Mouse (Mus musculus) embryo, embryonic 11.5 days (tissue): ENCODE data around the gene AB124611.
A peak's percentile ranks its signal among the peaks of the same experiment; 100 is the strongest.
"Not testable (repeated sequence)": the region's sequence is repeated elsewhere in the genome, so short reads cannot be mapped to it uniquely, and the experiment has no call there.

Experiments used
- DNase-seq: peaks from one replicate; pipeline ENCODE4 v3.0.0-alpha.2; 2012; ENCODE audit warnings: low read depth, low spot score

AB124611 gene

DNA sequence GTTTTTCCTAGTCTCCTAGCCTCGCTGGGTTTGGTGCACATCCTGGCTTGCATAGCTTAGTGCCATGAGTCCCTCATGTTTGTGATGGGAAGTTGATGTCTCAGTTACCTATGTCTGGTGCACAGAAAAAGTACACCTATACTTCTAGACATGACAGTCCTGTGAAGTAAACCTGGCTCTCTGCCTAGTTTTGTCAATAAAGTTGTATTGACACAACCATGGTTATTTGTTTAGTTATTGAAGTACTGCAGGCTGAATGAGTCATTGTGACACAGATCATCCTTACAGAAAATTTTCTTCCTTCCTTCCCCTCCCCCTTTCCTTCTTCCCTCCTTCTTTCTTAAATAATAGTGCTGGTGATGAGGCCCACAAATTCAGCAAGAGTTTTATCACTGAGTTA, 38.4 kb downstream of the AB124611 start:
- no peak for DNase-seq

DNA sequence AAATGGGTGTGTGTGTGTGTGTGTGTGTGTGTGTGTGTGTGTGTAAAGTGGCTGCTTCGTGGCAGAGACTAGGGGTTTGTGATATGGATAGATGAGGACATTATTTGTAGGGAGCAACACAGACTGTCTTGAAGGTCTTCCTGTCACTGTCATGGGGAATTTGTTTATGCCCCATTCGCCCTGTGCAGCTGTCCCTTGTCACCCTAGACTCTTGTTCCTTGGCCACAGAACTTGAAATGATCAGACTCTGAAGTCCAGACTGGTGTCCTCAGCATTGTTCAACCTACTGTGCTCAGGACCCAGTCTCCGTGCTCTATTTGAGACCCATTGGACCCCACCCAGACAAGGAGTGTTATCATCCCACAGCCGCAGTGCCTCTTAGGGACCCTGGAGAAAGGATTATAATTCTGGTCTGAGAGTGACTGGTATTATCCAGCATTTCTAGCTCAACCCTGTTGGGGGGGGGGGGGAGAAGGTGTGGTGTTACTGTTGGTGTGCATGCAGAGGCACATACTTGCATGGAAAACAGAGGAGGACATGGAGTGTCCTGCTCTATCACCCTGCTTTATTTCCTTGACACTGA, 39.1 kb downstream of the AB124611 start:
- DNase-seq = no peak

DNA sequence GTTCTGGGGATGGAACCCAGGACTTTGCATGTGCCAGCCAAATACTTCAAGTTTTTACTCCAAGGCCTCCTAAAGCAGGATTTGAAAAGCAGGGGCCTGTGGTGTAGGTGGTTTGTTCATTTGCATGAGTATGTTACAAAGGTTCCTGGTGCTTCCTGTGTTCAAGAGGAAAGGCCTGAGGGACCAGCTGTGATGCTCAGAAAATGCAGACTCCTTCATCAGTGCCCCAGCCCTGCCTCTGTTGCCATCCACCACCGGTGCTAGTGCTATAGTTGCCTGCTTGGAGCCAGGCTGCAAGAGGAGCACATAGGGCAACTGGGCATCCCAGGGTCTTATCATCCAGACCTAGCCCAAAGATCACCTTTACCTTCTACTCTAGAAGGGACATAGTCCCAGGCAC, 40.6 kb downstream of the AB124611 start:
- no peak for DNase-seq

DNA sequence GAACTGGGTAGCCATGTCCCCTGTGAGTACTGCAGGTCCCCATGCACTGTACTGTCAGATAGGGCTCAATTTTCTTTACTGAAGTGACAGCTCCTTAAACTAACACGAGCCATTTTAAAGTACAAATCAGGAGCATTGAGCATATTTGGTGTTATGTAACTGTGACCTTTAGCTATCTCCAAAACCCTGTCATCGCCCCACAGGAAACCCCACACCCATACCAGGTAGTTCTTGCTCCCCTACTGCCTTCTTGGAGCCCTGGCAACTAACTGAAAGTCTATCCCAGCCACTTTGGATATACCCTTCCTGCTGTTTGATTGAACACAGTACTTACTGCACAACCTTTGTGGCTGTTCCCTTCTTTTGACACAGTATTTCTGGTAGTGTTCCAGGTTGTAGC, 41.1 kb downstream of the AB124611 start:
- no peak for DNase-seq

DNA sequence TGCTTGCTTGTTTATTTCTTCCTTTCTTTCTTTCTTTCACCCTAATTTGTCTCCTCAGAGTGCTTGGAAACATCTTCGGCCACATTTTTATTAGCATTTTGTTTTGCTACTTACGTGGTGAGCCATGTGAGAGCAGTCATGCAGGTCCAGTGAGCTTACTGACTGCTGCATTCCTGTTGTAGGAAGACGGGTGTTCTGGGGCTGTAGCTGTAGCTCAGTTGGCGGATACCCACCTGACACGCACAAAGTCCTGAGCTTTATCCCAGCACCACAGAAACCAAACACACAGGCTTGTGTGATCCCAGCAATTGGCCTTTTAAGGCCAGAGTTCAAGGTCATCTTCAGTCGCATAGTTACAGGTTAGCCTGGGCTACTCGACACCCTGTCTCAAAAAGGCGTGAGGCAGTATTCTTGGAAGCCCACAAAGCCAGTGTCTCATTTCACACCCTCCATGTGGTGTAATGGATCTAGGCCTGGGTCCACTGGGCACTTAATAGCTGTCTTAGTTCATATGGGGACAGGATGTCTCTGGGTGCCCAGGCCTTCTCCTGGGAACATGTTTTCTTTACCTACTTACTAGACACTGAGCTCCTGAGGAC, 42.8 kb downstream of the AB124611 start:
- no peak for DNase-seq

DNA sequence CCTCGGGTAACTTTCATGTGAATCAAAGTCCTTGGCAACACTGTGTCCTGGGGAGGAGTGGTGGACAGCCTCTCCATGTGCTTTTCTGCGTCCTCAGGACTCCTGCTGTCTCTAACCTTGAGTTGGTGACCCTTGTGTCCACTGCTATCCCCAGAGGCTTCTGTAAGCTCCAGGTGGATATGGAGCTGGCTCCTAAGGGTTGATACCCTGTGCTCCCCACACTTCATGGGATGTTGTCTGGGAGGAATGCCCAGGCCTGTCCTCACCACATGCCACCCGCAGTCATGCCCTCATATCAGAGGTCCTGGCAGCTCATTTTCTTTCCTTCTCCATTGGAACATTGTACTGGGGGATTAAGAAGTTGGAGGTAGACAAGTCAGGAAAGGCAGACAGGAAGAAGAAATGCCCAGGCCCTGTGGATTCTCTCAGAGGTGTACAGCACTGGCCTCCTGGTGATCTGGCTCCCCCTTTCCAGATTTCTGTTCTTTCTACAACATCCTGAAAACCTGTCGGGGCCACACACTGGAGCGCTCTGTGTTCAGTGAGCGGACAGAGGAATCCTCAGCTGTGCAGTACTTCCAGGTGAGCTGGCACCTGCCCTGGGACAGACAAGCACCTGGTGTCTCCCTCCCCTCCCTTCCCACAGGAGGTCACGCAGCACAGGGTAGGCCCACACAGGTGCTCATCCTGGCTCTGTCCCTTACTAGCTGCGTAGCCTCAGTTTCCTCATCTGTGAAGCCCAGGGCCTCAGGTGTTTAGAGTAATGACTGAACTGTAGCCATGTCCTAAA, 48.2 kb downstream of the AB124611 start:
- DNase-seq = no peak

DNA sequence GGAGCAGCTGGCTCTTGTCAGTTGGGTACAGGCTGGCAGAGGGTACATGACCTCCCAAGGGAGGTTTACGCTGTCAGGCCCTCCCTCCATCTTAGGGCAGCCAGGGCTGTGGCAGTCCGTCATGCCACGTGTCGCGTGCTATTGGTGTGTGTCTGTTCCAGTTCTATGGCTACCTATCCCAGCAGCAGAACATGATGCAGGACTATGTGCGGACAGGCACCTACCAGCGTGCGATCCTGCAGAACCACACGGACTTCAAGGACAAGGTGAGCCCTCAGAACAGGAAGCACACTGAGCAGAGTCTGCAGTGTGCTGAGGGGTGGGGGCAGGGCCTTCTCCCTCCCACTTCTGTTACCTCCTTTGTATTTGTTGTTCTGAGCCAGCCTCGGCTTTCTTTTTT, 49.3 kb downstream of the AB124611 start:
- no peak for DNase-seq

DNA sequence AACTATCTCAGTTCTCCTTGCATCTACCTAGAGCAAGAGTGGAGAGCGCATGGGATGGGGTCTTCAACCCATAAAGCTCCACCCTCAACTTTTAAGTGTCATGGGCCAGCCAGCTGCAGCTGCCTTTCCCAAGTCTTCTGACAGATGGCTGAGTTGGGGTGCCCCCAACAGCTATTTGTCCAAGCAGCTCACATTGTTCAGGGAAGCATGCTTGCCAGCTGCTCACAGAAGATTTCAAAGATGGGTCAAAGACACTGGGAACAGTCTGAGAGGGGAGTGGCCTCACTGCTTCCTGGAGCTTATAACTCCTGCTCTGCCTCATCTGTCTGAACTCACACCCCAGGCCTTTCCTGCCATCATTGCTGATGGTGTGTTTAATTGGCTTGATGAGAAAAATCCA, 50.3 kb downstream of the AB124611 start:
- no peak for DNase-seq

DNA sequence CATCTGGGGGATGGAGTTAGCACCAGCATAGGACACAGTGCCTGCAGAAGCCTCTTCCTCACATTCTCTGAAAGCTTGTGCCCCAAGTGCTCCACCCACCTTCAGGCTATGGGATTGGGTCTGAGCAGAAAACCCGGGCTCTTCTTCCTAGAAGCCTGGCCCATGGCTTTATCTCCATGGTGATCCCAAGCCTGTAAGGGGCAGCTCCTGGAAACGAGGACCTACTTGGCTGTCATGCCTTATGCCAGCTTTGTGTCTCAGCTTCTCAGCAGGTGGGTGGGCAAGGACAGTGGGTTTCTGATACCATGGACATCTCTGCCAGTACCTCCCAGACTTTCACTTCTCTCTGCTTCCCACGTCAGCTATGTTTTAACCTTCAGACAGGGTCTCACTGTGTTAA, 52.2 kb downstream of the AB124611 start:
- DNase-seq = no peak

DNA sequence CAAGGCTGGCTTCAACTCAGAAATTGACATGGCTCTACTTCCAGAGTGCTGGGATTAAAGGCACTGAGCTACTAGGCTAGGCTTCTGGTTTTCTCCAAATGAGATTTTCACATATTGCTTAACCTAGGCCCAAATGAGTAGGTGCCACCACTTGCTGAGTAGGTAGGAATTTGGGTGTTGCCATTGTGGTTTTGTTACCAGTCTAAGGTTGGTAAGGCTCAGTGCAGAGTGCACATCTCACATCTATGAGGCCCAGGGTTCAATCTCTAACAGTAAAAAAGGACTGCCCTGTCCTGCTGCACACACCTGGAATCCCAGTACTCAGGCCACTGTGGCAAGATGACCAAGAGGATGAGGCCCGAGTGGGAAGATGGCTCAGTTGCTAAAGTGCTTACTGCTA, 59.4 kb downstream of the AB124611 start:
- DNase-seq = no peak

DNA sequence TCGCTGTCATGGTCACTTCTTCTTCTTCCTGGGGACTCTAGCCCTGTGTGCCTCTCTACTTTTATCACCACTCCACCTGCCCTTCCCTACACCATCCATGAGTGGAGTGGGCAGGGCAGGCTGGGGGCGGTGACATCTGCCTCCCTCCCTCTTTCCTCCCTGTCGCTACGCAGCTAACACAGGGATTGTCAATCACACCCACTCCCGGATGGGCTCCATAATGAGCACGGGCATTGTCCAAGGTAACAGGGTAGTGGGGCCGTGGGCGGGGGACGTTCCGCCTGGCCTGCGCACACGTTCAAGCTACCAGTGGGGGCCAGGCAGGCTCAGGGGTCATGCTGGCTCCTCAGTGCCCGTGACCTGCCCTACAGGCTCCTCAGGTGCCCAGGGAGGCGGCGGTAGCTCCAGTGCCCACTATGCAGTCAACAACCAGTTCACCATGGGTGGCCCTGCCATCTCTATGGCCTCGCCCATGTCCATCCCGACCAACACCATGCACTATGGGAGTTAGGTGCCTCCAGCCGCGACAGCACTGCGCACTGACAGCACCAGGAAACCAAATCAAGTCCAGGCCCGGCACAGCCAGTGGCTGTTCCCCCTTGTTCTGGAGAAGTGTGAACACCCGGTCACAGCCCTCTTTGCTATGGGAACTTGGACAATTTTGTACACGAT, 61.8 kb downstream of the AB124611 start:
- DNase-seq = no peak

DNA sequence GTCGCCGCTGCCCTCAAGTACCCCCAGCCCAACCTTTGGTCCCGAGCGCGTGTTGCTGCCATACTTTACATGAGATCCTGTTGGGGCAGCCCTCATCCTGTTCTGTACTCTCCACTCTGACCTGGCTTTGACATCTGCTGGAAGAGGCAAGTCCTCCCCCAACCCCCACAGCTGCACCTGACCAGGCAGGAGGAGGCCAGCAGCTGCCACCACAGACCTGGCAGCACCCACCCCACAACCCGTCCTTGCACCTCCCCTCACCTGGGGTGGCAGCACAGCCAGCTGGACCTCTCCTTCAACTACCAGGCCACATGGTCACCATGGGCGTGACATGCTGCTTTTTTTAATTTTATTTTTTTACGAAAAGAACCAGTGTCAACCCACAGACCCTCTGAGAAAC, 62.4 kb downstream of the AB124611 start:
- DNase-seq = no peak

DNA sequence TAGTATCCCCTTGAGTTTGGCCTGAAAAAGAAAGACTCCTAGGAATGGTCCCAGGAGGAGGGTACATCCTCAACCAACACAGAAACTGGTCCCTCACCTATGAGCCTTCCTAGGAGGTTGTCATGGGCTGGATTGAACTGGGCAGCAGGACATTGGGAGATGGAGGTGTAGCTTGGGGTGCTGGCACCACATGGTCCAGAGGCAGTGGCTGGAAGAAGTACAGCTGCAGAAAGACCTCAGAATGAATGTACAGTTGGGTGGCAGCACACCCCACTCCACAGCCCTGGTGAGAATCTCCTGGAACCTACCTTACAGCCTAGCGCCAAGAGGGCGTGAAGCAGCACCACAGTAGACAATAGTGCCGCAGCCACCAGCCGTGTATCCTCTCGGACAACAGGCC, 63.6 kb downstream of the AB124611 start:
- DNase-seq = no peak

DNA sequence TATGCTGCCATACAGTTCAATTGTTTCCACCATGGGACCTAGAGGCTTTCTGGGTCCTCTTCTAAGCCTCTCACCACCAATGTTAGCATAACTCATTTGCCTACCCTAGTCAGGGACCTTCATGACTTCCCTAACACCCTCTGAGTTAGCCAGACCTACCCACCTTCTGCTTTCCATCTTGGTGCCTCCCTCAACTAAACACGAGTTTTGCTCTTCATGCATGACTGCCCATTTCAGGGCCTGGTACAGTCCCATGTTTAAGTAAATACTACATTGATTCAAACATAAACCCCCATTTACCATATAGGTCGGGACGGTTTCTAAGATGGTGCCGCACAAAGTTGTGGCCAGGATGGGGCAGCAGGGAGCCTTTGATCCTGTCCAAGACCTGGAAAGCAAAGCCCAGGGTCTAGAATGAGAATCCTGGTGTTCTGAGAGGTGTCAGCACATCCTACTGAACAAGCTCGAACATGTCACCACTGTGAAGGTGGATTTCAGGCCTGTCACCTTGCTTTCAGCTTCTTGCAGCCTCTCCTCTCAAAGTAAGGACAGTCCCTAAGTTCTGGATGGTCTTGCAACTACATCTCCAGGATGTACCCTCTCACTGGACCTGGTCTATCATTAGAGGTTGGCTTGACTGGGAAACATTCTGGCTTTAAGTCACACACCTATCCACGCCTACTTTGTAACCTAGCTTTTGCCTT, 65.3 kb downstream of the AB124611 start:
- DNase-seq = no peak

DNA sequence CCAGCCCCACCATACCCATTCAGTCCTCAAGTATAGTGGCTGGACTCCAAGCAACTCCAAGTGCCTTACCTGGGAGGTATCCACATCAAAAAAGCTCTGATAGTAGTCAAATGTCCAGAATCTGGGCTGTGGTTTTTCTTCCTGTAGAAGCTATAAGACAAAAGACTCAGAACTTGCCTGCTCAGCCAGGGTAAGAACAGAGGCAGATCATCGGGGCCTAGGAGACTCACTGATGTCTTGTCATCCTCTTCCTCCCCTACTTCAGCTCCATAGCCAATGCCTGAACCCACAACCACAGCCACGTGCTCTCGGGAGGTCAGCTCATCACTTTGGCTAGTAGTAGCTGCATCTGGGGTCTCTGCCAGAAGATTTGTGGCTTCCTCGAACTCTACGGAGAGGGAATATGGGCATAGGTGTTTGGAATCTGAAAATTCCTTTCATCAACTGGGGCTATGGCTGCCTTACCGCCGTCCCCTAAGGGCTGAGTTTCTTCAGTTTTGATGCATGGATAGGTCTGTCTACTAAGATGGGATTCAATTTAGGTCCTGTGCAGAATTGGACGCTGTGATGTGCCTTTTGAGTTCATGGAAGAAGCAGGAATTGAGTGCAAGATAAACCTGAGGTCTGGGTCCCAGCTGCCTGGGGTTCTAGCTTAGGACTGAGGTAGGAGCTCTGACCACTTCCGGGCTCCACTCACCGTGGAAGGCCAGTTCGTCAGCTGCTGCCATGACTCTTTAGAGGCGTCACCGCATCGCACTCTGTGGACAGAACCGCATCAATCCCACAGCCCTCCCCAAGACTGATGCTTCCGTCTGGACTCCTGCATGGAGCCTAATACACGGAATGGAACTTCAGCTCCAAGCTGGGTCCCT, 66.1 kb downstream of the AB124611 start:
- no peak for DNase-seq

DNA sequence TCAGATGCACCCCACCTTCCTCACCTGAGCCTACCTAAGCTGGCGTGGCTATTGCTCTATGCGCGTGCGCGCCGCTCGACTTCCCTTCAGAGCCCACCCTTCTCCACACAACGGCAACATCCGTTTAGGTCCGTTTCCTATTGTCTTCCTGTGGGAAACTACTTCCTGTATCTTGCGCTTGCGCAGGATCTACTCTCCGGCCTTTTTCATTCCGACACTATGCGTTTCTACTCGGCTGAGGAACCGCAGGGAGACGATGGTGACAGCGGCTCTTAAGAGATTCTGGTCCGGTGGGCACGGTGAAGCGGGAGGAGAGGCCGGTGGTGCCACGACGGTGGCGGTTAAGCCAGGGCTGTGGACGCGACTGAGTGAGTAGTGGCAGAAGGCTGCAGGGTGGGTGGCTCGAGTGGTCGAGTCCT, 66.7 kb downstream of the AB124611 start, which contains the start of the genes Timm29 and Yipf2:
Timm29 (plus strand) TSS at position 20 of the 419 bp plus-strand sequence.
Yipf2 (minus strand) TSS at position 126 of the 419 bp plus-strand sequence.
- peak; percentile 95 for DNase-seq

DNA sequence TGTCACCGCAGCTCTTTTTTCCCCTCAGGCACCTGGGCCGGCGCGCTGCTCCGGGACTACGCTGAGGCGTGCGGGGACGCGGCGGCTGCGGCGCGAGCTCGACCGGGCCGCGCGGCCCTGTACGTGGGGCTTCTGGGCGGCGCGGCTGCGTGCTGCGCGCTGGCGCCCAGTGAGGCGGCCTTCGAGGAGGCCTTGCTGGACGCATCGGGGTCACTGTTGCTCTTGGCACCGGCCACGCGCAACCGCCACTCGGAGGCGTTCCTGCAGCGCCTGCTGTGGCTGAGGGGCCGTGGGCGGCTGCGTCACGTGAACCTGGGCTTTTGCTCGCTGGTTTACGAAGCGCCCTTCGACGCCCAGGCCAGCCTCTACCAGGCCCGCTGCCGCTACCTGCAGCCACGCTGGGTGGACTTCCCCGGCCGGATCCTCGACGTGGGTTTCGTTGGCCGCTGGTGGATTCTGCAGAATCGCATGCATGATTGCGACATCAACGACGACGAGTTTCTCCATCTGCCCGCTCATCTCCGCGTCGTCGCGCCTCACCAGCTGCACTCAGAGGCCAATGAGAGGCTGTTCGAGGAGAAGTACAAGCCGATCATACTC, 67.2 kb downstream of the AB124611 start:
- no peak for DNase-seq

DNA sequence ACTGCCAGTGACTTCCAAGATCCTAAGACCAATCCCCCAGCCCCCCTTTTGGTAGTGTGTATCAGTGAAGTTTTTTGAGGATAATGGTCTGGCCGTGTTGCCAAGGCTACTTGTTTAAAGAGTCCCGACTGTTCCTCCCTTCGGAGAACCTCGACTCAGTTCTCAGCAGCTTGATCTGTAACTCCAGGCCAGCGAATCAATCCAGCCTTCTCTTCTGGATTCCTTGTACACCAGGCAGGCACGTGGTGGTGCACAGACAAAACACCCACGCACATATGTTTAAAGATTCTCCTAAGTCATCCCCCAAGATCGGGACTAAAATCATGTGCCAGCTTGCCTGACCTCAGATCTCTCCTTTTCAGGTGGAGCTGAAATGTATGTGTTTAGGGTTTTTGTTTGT, 68.4 kb downstream of the AB124611 start:
- DNase-seq = not testable (repeated sequence)

DNA sequence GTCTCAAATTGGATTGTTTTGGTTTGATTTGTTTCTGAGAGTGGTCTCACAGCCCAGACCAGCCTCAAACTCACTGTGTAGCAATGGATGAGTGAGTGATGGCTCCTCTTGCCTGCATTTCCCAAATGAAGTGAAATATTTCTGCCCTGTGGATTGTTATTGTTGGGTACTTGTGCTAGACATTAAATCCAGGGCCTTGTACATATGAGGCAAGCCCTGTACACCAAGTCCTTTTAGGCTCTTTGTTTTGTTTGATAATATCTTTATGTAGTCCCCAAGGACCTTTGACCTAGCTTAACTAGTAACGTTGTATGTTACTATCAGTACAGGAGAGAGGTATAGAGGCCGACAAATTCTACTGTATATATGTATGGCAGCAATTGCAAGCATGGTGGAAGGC, 68.9 kb downstream of the AB124611 start:
- DNase-seq = no peak
